Comparison of ENCODE assay signal across 26 mouse cellular contexts in genomic region chr1:71940900-71941299, GRCm38 (mm10).
DNase-seq lines count a peak whose midpoint lies in the region; ATAC-seq and TF ChIP-seq lines count a peak whose summit lies in the region.
"Had no signal": no experiment of that assay in that cellular context is flagged by ENCODE, and none has a peak within 500 bp of the region (broad histone marks: within the 10 kb centered on the region; RNA-seq: fewer than 3 reads in every experiment).

No protein-coding gene starts in this region.

- H3K4me2 ChIP-seq in liver, embryonic 12.5 days, result no peak overlapping the region
- no peak overlapping the region for H3K4me2 ChIP-seq in midbrain, embryonic 13.5 days (replicated peaks)
- peak overlapping the region; percentile 40 for H3K4me2 ChIP-seq in myocyte (ENCODE audit: low read depth)
- H3K4me2 ChIP-seq: embryonic facial prominence, embryonic 15.5 days; forebrain, embryonic 15.5 days; heart, embryonic 12.5 days; hindbrain, embryonic 14.5 days; limb, embryonic 13.5 days; liver, embryonic 15.5 days; midbrain, embryonic 12.5 days; neural tube, embryonic 12.5 days had no signal

- H3K4me3 ChIP-seq in liver, adult 2 months (ENCODE audit: insufficient read depth, low read depth, low read length), result no peak overlapping the region
- H3K4me3 ChIP-seq in liver, embryonic 12.5 days, result no peak overlapping the region
- H3K4me3 ChIP-seq in midbrain, embryonic 10.5 days, result no peak overlapping the region
- H3K4me3 ChIP-seq in midbrain, embryonic 13.5 days (replicated peaks), result no peak overlapping the region
- H3K4me3 ChIP-seq in myocyte, result no peak overlapping the region
- H3K4me3 ChIP-seq: embryonic facial prominence, embryonic 15.5 days; forebrain, embryonic 15.5 days; heart, embryonic 12.5 days; limb, embryonic 13.5 days; liver, embryonic 15.5 days; midbrain, embryonic 12.5 days; neural tube, embryonic 12.5 days had no signal

- DNase-seq in adrenal gland, adult 8-10 months, result peak; percentile 14
- no peak for DNase-seq in adrenal gland, adult 18-20 months (ENCODE audit: low spot score in 2 of 2)
- DNase-seq in liver, adult 2 months (ENCODE audit: extremely low read depth, low read depth, low spot score), result peak; percentile 83
- DNase-seq in midbrain, embryonic 10.5 days (ENCODE audit: low spot score), result no peak
- DNase-seq: cerebellum, adult 18-20 months; cerebellum, postnatal 14 days; gastrocnemius, postnatal 14 days; heart, adult 18-20 months; heart, postnatal 10 days; kidney, adult 18-20 months; layer of hippocampus, adult 9-11 months; thymus, postnatal 14 days had no signal

- no peak for TF ChIP-seq POLR2A in liver, adult 2 months (IDR thresholded peaks at IDR 0.05; ENCODE audit: extremely low read depth, insufficient read depth, low read length)
- TF ChIP-seq POLR2A in myocyte (IDR thresholded peaks at IDR 0.05; ENCODE audit: insufficient read length, low read depth), result no peak

- H3K36me3 ChIP-seq in liver, adult 2 months (ENCODE audit: control insufficient read depth, insufficient read depth, low read length), result no peaks in the 10 kb centered on the region
- no peaks in the 10 kb centered on the region for H3K36me3 ChIP-seq in liver, embryonic 12.5 days
- no peaks in the 10 kb centered on the region for H3K36me3 ChIP-seq in midbrain, embryonic 10.5 days
- H3K36me3 ChIP-seq in midbrain, embryonic 13.5 days, result no peaks in the 10 kb centered on the region
- H3K36me3 ChIP-seq in myocyte (ENCODE audit: control insufficient read depth, insufficient read depth), result no peaks in the 10 kb centered on the region
- H3K36me3 ChIP-seq: embryonic facial prominence, embryonic 15.5 days; forebrain, embryonic 15.5 days; heart, embryonic 12.5 days; limb, embryonic 13.5 days; liver, embryonic 15.5 days; midbrain, embryonic 12.5 days; neural tube, embryonic 12.5 days had no signal

- no peaks in the 10 kb centered on the region for H3K79me2 ChIP-seq in liver, adult 2 months (ENCODE audit: control insufficient read depth, insufficient read depth, low read length)
- H3K79me2 ChIP-seq in myocyte (ENCODE audit: control insufficient read depth, insufficient read depth), result no peaks in the 10 kb centered on the region

- H3ac ChIP-seq in myocyte (ENCODE audit: control insufficient read depth, insufficient read length), result no peak overlapping the region

- no peak overlapping the region for H3K9ac ChIP-seq in liver, adult 2 months (ENCODE audit: low read depth, low read length)
- H3K9ac ChIP-seq in liver, embryonic 12.5 days, result no peak overlapping the region
- H3K9ac ChIP-seq in midbrain, embryonic 13.5 days (replicated peaks), result no peak overlapping the region
- H3K9ac ChIP-seq: embryonic facial prominence, embryonic 15.5 days; forebrain, embryonic 15.5 days; heart, embryonic 12.5 days; hindbrain, embryonic 14.5 days; limb, embryonic 13.5 days; liver, embryonic 15.5 days; midbrain, embryonic 12.5 days; neural tube, embryonic 12.5 days had no signal

- H3K27ac ChIP-seq in liver, adult 2 months (replicated peaks; ENCODE audit: insufficient read depth, low read depth, low read length), result no peak overlapping the region
- H3K27ac ChIP-seq in liver, embryonic 12.5 days, result no peak overlapping the region
- H3K27ac ChIP-seq in midbrain, embryonic 10.5 days (replicated peaks), result peak overlapping the region; percentile 55; the same call in 1 of the 2 replicates
- H3K27ac ChIP-seq in midbrain, embryonic 13.5 days, result no peak overlapping the region
- H3K27ac ChIP-seq: embryonic facial prominence, embryonic 15.5 days; forebrain, embryonic 15.5 days; hindbrain, embryonic 14.5 days; kidney, postnatal 0 days; limb, embryonic 13.5 days; liver, embryonic 15.5 days; midbrain, embryonic 12.5 days; neural tube, embryonic 12.5 days had no signal

- TF ChIP-seq CTCF in liver, adult 2 months (IDR thresholded peaks at IDR 0.05; ENCODE audit: low read depth, low read length), result no peak

- no peaks in the 10 kb centered on the region for H3K9me3 ChIP-seq in liver, embryonic 12.5 days (replicated peaks)
- no peaks in the 10 kb centered on the region for H3K9me3 ChIP-seq in midbrain, embryonic 10.5 days (replicated peaks)
- H3K9me3 ChIP-seq in midbrain, embryonic 13.5 days, result no peaks in the 10 kb centered on the region
- H3K9me3 ChIP-seq: embryonic facial prominence, embryonic 15.5 days; forebrain, embryonic 15.5 days; heart, embryonic 12.5 days; limb, embryonic 13.5 days; liver, embryonic 15.5 days; midbrain, embryonic 12.5 days; neural tube, embryonic 12.5 days had no signal

- ATAC-seq in liver, embryonic 12.5 days, result no peak
- no peak for ATAC-seq in midbrain, embryonic 13.5 days
- ATAC-seq: CD4-positive, CD25-positive, alpha-beta regulatory T cell, adult 4 months; forebrain, embryonic 15.5 days; inflammation-experienced regulatory T-cells, adult 6 months had no signal

- no peaks in the 10 kb centered on the region for H3K27me3 ChIP-seq in liver, adult 2 months (ENCODE audit: control insufficient read depth, insufficient read depth, low read length)
- peaks cover 5% of the 10 kb centered on the region; the same call in 1 of the 2 replicates for H3K27me3 ChIP-seq in liver, embryonic 12.5 days (replicated peaks)
- no peaks in the 10 kb centered on the region for H3K27me3 ChIP-seq in midbrain, embryonic 10.5 days (ENCODE audit: low read depth, poor library complexity, severe bottlenecking)
- H3K27me3 ChIP-seq in midbrain, embryonic 13.5 days, result no peaks in the 10 kb centered on the region
- H3K27me3 ChIP-seq in myocyte (ENCODE audit: control insufficient read depth, insufficient read depth, insufficient read length), result no peaks in the 10 kb centered on the region
- H3K27me3 ChIP-seq: embryonic facial prominence, embryonic 15.5 days; forebrain, embryonic 15.5 days; heart, embryonic 12.5 days; limb, embryonic 13.5 days; liver, embryonic 15.5 days; midbrain, embryonic 12.5 days; neural tube, embryonic 12.5 days had no signal

- 25% methylated on average over 4 of the region's 4 CpGs for WGBS in liver, adult 2 months
- WGBS in liver, embryonic 12.5 days (ENCODE audit: insufficient replicate concordance), result 45% methylated on average over 4 of the region's 4 CpGs
- 40% methylated on average over 4 of the region's 4 CpGs for WGBS in midbrain, embryonic 10.5 days
- WGBS in midbrain, embryonic 13.5 days, result 17% methylated on average over 4 of the region's 4 CpGs

- H3K4me1 ChIP-seq in liver, adult 2 months (ENCODE audit: control insufficient read depth, insufficient read depth, low read length), result peaks cover 5% of the 10 kb centered on the region
- peaks cover 32% of the 10 kb centered on the region for H3K4me1 ChIP-seq in liver, embryonic 12.5 days
- peaks cover 19% of the 10 kb centered on the region for H3K4me1 ChIP-seq in midbrain, embryonic 10.5 days
- peaks cover 13% of the 10 kb centered on the region; the same call in 1 of the 2 replicates for H3K4me1 ChIP-seq in midbrain, embryonic 13.5 days (replicated peaks)
- H3K4me1 ChIP-seq: embryonic facial prominence, embryonic 15.5 days; neural tube, embryonic 12.5 days had no signal

TF ChIP-seq in myocyte, 11 proteins besides CTCF, POLR2A, EP300 and RAD21:
- TF ChIP-seq SRF (IDR thresholded peaks at IDR 0.05; ENCODE audit: control insufficient read depth, insufficient read length, low read depth) (no peak), MYOD1 (IDR thresholded peaks at IDR 0.05; ENCODE audit: control insufficient read depth in 1 of 3, insufficient read length in 2 of 3, low read depth in 2 of 3) (no peak), MYOG (IDR thresholded peaks at IDR 0.05; ENCODE audit: control insufficient read depth in 1 of 3, insufficient read depth in 1 of 3, insufficient read length in 2 of 3, low read depth in 2 of 3) (no peak), POLR2AphosphoS2 (IDR thresholded peaks at IDR 0.05; ENCODE audit: insufficient read length, low read depth) (no peak), REST (IDR thresholded peaks at IDR 0.05; ENCODE audit: insufficient read depth, insufficient read length) (no peak), TCF3 (IDR thresholded peaks at IDR 0.05; ENCODE audit: insufficient read length, low read depth) (no peak), MAX (IDR thresholded peaks at IDR 0.05; ENCODE audit: low read depth) (no peak), CEBPB (IDR thresholded peaks at IDR 0.05; ENCODE audit: insufficient read depth, poor library complexity, severe bottlenecking) (no peak), E2F4 (IDR thresholded peaks at IDR 0.05; ENCODE audit: insufficient read depth) (no peak), TCF12 (IDR thresholded peaks at IDR 0.05; ENCODE audit: insufficient read depth, poor library complexity, severe bottlenecking) (no peak), USF1 (IDR thresholded peaks at IDR 0.05; ENCODE audit: low read depth) (no peak)

Comparison
In these comparisons a context has a peak if more than half of its experiments do, and no peak if none do; other contexts are left out.
1. DNase-seq: peak in adrenal gland, adult 8-10 months (single experiment) and liver, adult 2 months (single experiment); none in adrenal gland, adult 18-20 months (0 of 2) and midbrain, embryonic 10.5 days (single experiment).